Mouse (Mus musculus): ENCODE measurements around the gene Pfkfb4.

- TF ChIP-seq POLR2A (IDR thresholded peaks at IDR 0.05; ENCODE audit: extremely low read depth, insufficient read depth, low read length) (no peak), CTCF (IDR thresholded peaks at IDR 0.05; ENCODE audit: low read depth, low read length) (no peak)
These were observed 25.5 kb downstream of the Pfkfb4 start for GRCm38 (mm10) chr9:109016973-109017604.

All from liver, adult 2 months (tissue).